Mouse (Mus musculus) thymus, adult 2 months (tissue): ENCODE results near the gene Ccdc110. TPM values are rescaled to one million over a fixed set of nuclear protein-coding genes. Genes with fewer than 3 reads are reported as not detected.

Experiments used
- DNase-seq: peaks from one replicate; pipeline ENCODE4 v3.0.0; 2021
- H3K27ac ChIP-seq: fragments of 200-500 bp; 2 replicates; pipeline ENCODE4 v1.5.1; 2012; ENCODE audit warnings: low read length, control low read depth; ENCODE audit not compliant: control insufficient read depth, insufficient read depth
- H3K27me3 ChIP-seq: fragments of 200-500 bp; 2 replicates; pipeline ENCODE4 v1.6.1; 2012; ENCODE audit warnings: mild to moderate bottlenecking, low read length, moderate library complexity, mixed read lengths; ENCODE audit not compliant: control insufficient read depth, insufficient read depth
- H3K36me3 ChIP-seq: fragments of 200-500 bp; 2 replicates; pipeline ENCODE4 v1.6.1; 2012; ENCODE audit warnings: mild to moderate bottlenecking, low read length, moderate library complexity; ENCODE audit not compliant: control insufficient read depth, insufficient read depth
- H3K4me1 ChIP-seq: fragments of 200-500 bp; replicated peaks from 2 replicates; pipeline ENCODE4 v1.6.1; 2012; ENCODE audit warnings: low read length; ENCODE audit not compliant: control insufficient read depth, insufficient read depth
- H3K4me3 ChIP-seq: fragments of 200-500 bp; 2 replicates; pipeline ENCODE4 v1.5.1; 2012; ENCODE audit warnings: mild to moderate bottlenecking, low read length, control low read depth, moderate library complexity; ENCODE audit not compliant: control insufficient read depth, insufficient read depth
- CTCF ChIP-seq: fragments of 200-500 bp; IDR thresholded peaks from 2 replicates; pipeline ENCODE4 v1.5.1; 2012; ENCODE audit warnings: mild to moderate bottlenecking, control low read depth, low read length, moderate library complexity, borderline replicate concordance; ENCODE audit not compliant: control insufficient read depth, poor library complexity, insufficient read depth; ENCODE audit errors: extremely low read depth
- POLR2A ChIP-seq: fragments of 200-500 bp; IDR thresholded peaks from 2 replicates; pipeline ENCODE4 v1.6.1; 2012; ENCODE audit warnings: mild to moderate bottlenecking, low read length, control low read depth, moderate library complexity; ENCODE audit not compliant: control insufficient read depth, poor library complexity, insufficient read depth; ENCODE audit errors: extremely low read depth
- WGBS: fragments of 180-500 bp; shearing (Covaris S2); methylation state at CpG from one replicate; pipeline ENCODE4 v1.1.7; 2018; 5-methylcytosine and 5-hydroxymethylcytosine counted together
- polyA plus RNA-seq: library from polyadenylated mRNA; depleted of rRNA; stranded (reverse); fragments of >200 nt; gene quantifications from 2 replicates; pipeline ENCODE4 v1.2.3, GENCODE M21; 2012

Ccdc110 gene
- polyA plus RNA-seq, 1 experiment, result not detected

DNA sequence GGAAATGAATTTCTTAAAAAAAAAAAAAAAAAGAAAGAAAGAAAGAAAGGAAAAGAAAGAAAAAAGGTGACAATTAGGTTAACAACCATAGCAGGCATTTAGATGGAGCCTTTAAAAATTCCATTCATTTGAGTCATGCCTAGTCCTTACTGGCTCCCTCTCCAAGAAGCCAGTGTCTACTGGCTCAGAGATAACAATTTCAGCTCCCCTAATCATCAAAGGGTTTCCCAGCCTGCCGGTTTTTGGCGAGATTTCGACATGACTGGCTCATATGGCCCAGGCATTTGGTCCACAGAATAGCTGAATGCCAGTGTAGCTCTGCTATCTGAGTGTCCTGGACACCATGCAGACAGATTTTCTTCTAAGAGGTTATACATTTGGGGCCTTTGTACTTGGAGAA, 30.8 kb upstream of the Ccdc110 start:
- TF ChIP-seq POLR2A (no peak), CTCF (no peak)
- DNase-seq, result no peak
- no peak overlapping the region for H3K27ac ChIP-seq
- H3K27me3 ChIP-seq, result no peaks in the 10 kb centered on the region
- H3K4me3 ChIP-seq, result no peak overlapping the region
- 83% methylated on average over 3 of the region's 3 CpGs for WGBS
- no peaks in the 10 kb centered on the region for H3K36me3 ChIP-seq
- no peaks in the 10 kb centered on the region for H3K4me1 ChIP-seq

- no peak for TF ChIP-seq CTCF
- TF ChIP-seq POLR2A, result no peak
- Histone ChIP-seq H3K27ac (no peak overlapping the region), H3K36me3 (no peaks in the 10 kb centered on the region), H3K27me3 (no peaks in the 10 kb centered on the region), H3K4me3 (no peak overlapping the region), H3K4me1 (no peaks in the 10 kb centered on the region)
- 80% methylated on average over 7 of the region's 7 CpGs for WGBS
- no peak for DNase-seq
Measured at GRCm38 (mm10) chr8:45905591-45906250, 28.7 kb upstream of the Ccdc110 start.

DNA sequence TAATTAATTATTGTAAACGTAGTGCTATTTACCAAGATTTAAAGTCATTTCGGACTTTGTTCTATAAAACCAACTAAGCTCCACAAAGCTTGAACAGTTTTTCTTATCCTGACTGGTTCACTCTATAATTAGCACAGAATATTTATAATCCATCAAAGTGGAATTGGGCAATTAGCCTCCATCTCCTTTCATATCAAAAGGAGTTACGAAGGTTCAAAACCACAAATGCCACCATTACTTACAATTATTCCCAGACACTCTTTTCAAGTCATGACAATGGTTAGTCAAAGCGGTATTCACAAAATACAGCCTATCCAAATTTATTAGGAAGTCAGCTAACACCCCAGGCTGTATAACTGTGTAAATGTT, 28.2 kb upstream of the Ccdc110 start:
- H3K4me3 ChIP-seq, result no peak overlapping the region
- no peak overlapping the region for H3K27ac ChIP-seq
- TF ChIP-seq CTCF, result no peak
- TF ChIP-seq POLR2A, result no peak
- H3K4me1 ChIP-seq, result no peaks in the 10 kb centered on the region
- no peak for DNase-seq
- 97% methylated on average over 4 of the region's 4 CpGs for WGBS
- no peaks in the 10 kb centered on the region for H3K36me3 ChIP-seq
- H3K27me3 ChIP-seq, result no peaks in the 10 kb centered on the region

- no peak for TF ChIP-seq CTCF
- TF ChIP-seq POLR2A, result no peak
- 93% methylated on average over 11 of the region's 11 CpGs for WGBS
- Histone ChIP-seq H3K27me3 (no peaks in the 10 kb centered on the region), H3K27ac (no peak overlapping the region), H3K4me3 (no peak overlapping the region), H3K4me1 (no peaks in the 10 kb centered on the region), H3K36me3 (no peaks in the 10 kb centered on the region)
- no peak for DNase-seq
Measured at GRCm38 (mm10) chr8:45913707-45914106, 20.7 kb upstream of the Ccdc110 start.

- no peak overlapping the region for H3K4me3 ChIP-seq
- TF ChIP-seq CTCF, result no peak
- 87% methylated on average over 3 of the region's 3 CpGs for WGBS
- H3K4me1 ChIP-seq, result no peaks in the 10 kb centered on the region
- no peaks in the 10 kb centered on the region for H3K36me3 ChIP-seq
- H3K27me3 ChIP-seq, result no peaks in the 10 kb centered on the region
- DNase-seq, result no peak
- H3K27ac ChIP-seq, result no peak overlapping the region
Measured at GRCm38 (mm10) chr8:45916496-45916895, 17.9 kb upstream of the Ccdc110 start.

DNA sequence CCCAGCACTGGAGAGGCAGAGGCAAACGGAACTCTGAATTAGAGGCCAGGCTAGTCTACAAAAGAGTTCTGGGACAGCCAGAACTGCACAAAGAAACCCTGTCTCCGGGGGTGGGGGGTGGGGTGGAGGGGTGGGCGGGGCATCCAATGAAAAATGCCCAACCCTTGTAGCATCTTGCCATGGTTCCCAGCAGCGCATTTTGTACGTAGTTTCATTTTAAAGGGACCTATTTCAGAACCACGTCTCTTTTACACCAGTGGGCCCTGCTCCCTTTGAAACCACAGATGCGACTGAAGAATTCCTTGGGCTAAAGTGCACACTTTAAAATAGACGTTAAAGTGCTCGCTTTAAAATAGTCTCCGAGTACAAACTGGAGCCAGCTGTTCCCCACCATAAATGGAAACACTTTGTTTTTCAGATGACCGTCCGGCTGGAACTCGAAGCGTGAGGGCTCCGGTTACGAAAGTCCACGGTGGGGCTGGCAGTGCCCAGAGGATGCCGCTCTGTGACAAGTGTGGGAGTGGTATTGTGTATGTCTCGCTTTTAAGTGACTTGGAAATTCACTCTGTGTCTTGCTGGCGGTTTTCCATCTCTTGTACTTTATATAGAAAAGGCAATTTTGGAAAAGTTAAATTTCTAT, 17.3 kb upstream of the Ccdc110 start:
- Histone ChIP-seq H3K27ac (no peak overlapping the region), H3K4me1 (no peaks in the 10 kb centered on the region), H3K36me3 (no peaks in the 10 kb centered on the region), H3K4me3 (no peak overlapping the region), H3K27me3 (no peaks in the 10 kb centered on the region)
- no peak for DNase-seq
- TF ChIP-seq POLR2A (no peak), CTCF (no peak)
- 93% methylated on average over 20 of the region's 20 CpGs for WGBS
